Mouse (Mus musculus) ES-E14 (cell line): ENCODE data around the gene Sphk1. TPM values are rescaled to one million over a fixed set of nuclear protein-coding genes. Genes with fewer than 3 reads are reported as not detected.

ENCODE experiments used
- DNase-seq: peaks from one replicate; pipeline ENCODE4 v3.0.0-alpha.2; 2013; ENCODE audit warnings: low read depth, low spot score
- H3K27ac ChIP-seq: 2 replicates; pipeline ENCODE4 v1.5.1; 2012; ENCODE audit warnings: low read depth, mild to moderate bottlenecking, low read length, moderate library complexity, mixed read lengths; ENCODE audit not compliant: poor library complexity, insufficient read depth, severe bottlenecking
- H3K36me3 ChIP-seq: 2 replicates; pipeline ENCODE4 v1.6.1; 2012; ENCODE audit warnings: mild to moderate bottlenecking, low read length, moderate library complexity, mixed read lengths; ENCODE audit not compliant: control insufficient read depth, poor library complexity, insufficient read depth, severe bottlenecking
- H3K4me1 ChIP-seq, 2 experiments: fragments of 150-350 bp in 1 of 2; sonication (generic) in 1 of 2; 2 replicates each; pipeline ENCODE4 v1.6.1; 2012; ENCODE audit warnings: low read length in 2 of 2, mild to moderate bottlenecking in 1 of 2, mixed read lengths in 1 of 2; ENCODE audit not compliant: control insufficient read depth in 2 of 2, insufficient read depth in 2 of 2, poor library complexity in 1 of 2
- H3K4me3 ChIP-seq, 2 experiments: fragments of 150-350 bp in 1 of 2; sonication (generic) in 1 of 2; 2 replicates each; pipeline ENCODE4 v1.5.1; 2012; ENCODE audit warnings: low read length in 2 of 2, low read depth in 1 of 2, mild to moderate bottlenecking in 1 of 2, mixed read lengths in 1 of 2; ENCODE audit not compliant: insufficient read depth in 1 of 2, poor library complexity in 1 of 2, severe bottlenecking in 1 of 2
- H3K9ac ChIP-seq: 2 replicates; pipeline ENCODE4 v1.6.1; 2012; ENCODE audit warnings: low read depth, mild to moderate bottlenecking, low read length, mixed read lengths; ENCODE audit not compliant: poor library complexity, insufficient read depth, severe bottlenecking
- H3K9me3 ChIP-seq: fragments of 150-350 bp; sonication (generic); 2 replicates; pipeline ENCODE4 v1.6.1; 2012; ENCODE audit warnings: low read depth, mild to moderate bottlenecking, low read length; ENCODE audit not compliant: control insufficient read depth, insufficient read depth
- CHD2 ChIP-seq: IDR thresholded peaks from 2 replicates; pipeline ENCODE4 v1.6.1; 2014; ENCODE audit warnings: mild to moderate bottlenecking, low read depth, low read length, inconsistent platforms
- HCFC1 ChIP-seq: IDR thresholded peaks from 2 replicates; pipeline ENCODE4 v1.6.1; 2012; ENCODE audit warnings: low read length, inconsistent platforms, borderline replicate concordance; ENCODE audit not compliant: insufficient read depth
- MAFK ChIP-seq: IDR thresholded peaks from 2 replicates; pipeline ENCODE4 v1.6.1; 2014; ENCODE audit warnings: mild to moderate bottlenecking, low read depth, low read length, inconsistent platforms; ENCODE audit not compliant: insufficient read depth
- ZC3H11A ChIP-seq: IDR thresholded peaks from 2 replicates; pipeline ENCODE4 v1.6.1; 2012; ENCODE audit warnings: low read depth, mild to moderate bottlenecking, inconsistent platforms, low read length, borderline replicate concordance
- ZNF384 ChIP-seq: IDR thresholded peaks from 2 replicates; pipeline ENCODE4 v1.6.1; 2012; ENCODE audit warnings: low read depth, low read length, inconsistent platforms
- in situ Hi-C, 2 experiments: fragments of 600-800 bp; cut with MboI; formaldehyde crosslinking; loops; one replicate each; pipeline ENCODE4 v1.15.1; 2025; ENCODE audit warnings: low sequenced_read_pairs in 2 of 2, inconsistent platforms in 1 of 2; ENCODE audit not compliant: unreplicated experiment in 2 of 2
- total RNA-seq: library from RNA; depleted of rRNA; stranded (reverse); fragments of 300-350 nt; gene quantifications from 2 replicates; pipeline ENCODE4 v1.2.3, GENCODE M21; 2012

Sphk1 gene
- total RNA-seq, 1 experiment = 2.1 TPM

DNA sequence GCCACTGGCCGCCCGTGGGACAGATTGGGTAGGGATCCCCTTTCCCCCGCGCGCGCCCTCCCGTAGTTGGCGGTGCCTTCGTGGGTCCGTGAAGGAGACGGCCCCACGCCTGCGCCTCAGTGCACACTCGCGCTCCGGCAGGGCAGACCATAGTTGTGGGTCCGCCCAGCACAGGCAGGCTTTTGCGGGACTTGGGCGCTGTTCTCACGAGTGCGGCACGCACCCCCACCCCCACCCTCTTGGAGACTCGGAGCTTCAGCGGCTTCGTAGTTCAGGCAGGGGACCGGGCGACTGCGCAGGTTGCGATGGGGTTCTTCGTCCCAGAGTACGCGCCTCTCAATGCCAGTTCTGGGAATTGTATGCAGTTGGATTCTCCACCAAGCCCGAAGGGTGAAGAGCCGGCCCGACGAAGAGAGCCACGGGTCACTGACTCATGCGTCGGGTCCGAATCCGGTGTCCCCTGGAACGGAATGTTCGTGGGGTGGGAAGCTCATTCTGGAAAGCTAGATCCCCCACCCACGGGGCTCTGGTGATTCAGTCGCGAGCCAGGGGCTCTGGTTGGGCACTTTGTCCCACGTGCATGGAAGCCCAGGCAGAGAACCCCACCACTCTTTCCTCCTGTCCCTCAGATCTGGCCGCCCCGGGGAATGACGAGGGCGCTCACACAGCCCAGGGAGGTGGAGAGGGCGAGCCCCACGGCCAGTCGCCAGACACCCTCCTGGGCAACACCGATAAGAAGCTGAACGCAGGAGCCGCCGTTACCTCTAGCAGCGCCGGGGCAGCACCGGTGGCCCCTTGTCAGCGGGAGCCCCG, 2.8 kb downstream of the Sphk1 start:
- peak overlapping the region; percentile 25 for H3K9ac ChIP-seq
- H3K9me3 ChIP-seq = no peaks in the 10 kb centered on the region
- in situ Hi-C loops = no loop called here
- H3K4me3 ChIP-seq = peak overlapping the region; percentile 70 to 83
- peaks cover 0 to 8% of the 10 kb centered on the region in 2 experiments; a peak in 2 of 4 replicates for H3K4me1 ChIP-seq
- no peak for DNase-seq
- H3K27ac ChIP-seq = no peak overlapping the region
- peaks cover under 1% of the 10 kb centered on the region for H3K36me3 ChIP-seq
- TF ChIP-seq CHD2 = no peak
- no peak for TF ChIP-seq HCFC1
- TF ChIP-seq ZC3H11A = no peak
- TF ChIP-seq ZNF384 = no peak
- TF ChIP-seq MAFK = no peak

DNA sequence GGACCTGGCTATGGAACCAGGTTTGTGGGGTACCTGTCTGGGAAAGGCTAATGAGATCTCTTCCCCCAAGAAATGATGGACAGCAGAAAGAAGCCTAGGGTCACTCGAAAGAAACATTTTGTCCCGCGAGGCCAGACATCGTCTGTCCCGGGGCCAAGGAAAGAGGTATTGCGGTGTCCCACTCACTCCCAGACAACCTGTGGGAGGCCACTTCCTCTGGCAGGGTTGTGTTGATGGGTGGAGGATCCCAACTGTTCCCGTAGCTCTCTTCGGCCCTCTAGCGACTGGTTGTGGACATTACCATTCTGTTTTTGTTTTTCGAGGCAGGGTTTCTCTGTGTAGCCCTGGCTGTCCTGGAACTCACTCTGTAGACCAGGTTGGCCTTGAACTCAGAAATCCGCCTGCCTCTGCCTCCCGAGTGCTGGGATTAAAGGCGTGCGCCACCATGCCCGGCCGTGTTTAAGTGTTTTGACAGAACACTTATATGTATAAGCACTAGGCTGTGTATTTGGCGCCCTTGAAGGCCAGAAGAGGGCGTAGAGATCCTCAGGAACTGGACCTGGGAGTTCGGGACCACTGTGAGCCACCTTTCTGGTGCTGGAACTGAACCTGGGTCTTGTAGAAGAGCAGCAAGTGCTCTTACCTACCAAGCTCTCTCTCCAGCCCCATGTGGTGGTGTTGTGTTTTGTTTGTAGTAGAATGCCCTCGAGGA, 3.6 kb downstream of the Sphk1 start:
- Histone ChIP-seq H3K9me3 (no peaks in the 10 kb centered on the region), H3K9ac (no peak overlapping the region), H3K4me3 (peak overlapping the region; percentile 70 to 83), H3K4me1 (peaks cover 0 to 11% of the 10 kb centered on the region in 2 experiments; a peak in 2 of 4 replicates), H3K27ac (no peak overlapping the region), H3K36me3 (peaks cover 8% of the 10 kb centered on the region)
- DNase-seq = peak; percentile 88
- 0 out of 2 replicates have a peak, but pooled peaks have one; percentile 14 for TF ChIP-seq ZC3H11A
- TF ChIP-seq ZNF384 = no peak
- in situ Hi-C loops = no loop called here

DNA sequence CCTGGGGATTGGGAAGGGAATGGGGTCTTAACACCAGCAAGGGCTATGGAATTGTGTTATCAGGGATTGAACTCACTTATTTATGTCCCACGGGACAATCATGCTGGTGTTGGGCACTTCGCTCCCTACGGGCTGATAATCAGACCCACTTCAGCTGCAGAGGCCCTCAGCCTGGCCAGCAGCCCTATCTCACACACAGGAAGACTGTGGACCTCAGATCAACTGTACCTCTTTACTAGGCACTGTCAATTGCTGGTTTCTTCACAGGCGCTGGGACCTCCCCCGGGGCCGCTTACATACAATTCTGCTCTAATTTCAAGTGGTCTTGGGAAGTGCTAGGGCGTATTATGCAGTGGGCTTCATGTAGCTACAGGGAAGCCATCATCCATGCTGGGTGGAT, 6.0 kb downstream of the Sphk1 start:
- DNase-seq = no peak
- no peaks in the 10 kb centered on the region for H3K9me3 ChIP-seq

DNA sequence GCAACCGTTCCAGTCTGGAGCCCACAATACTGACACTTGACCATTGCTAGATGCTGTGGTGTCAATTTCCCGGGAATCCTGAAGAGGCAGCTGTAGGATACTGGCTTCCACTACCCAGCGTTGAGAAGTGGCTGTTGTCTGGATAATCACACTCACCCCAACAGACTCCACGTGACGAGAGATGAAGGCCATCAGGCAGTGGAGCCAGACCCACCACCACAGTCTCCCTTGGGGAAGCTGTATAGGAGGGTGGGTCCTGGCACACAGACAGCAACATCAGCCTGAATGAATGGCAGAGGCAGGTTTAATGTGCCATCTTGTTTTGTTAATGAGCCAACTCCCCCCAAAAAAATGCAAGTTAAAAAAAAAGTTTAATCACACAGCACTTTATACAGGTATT, 6.7 kb downstream of the Sphk1 start:
- in situ Hi-C loops = no loop called here
- TF ChIP-seq ZC3H11A = no peak
- TF ChIP-seq CHD2 = no peak
- Histone ChIP-seq H3K9ac (no peak overlapping the region), H3K4me3 (no peak overlapping the region), H3K36me3 (peaks cover 38% of the 10 kb centered on the region), H3K9me3 (no peaks in the 10 kb centered on the region), H3K27ac (no peak overlapping the region), H3K4me1 (peaks cover 0 to 8% of the 10 kb centered on the region in 2 experiments; a peak in 1 of 4 replicates)
- DNase-seq = no peak

More for the DNA sequence above, 6.0 kb downstream of the Sphk1 start:
- no peak for TF ChIP-seq ZC3H11A
- no peak for TF ChIP-seq CHD2
- no peak for TF ChIP-seq MAFK
- no peak for TF ChIP-seq HCFC1
- TF ChIP-seq ZNF384 = no peak
- in situ Hi-C loops = no loop called here
- Histone ChIP-seq H3K27ac (no peak overlapping the region), H3K9ac (no peak overlapping the region), H3K4me3 (no peak overlapping the region), H3K36me3 (peaks cover 31% of the 10 kb centered on the region), H3K4me1 (peaks cover 0 to 8% of the 10 kb centered on the region in 2 experiments; a peak in 2 of 4 replicates)
